Mouse (Mus musculus) embryonic stem cell, embryonic (primary cell): Measurements from ENCODE around the gene Wwox.

Experiments used
- CTCF ChIA-PET, 4 experiments: fragments of 300-600 bp in 2 of 4; fragments of 350-600 bp in 2 of 4; sonication (Branson Sonifier 250); formaldehyde crosslinking; loops; one replicate each; lab custom pipeline; 2022; ENCODE audit warnings: inconsistent platforms in 2 of 4; lab: Charles Lee
- POLR2A ChIA-PET, 4 experiments: fragments of 300-600 bp in 2 of 4; fragments of 350-600 bp in 2 of 4; sonication (Branson Sonifier 250); formaldehyde crosslinking; loops; one replicate each; lab custom pipeline; 2022; ENCODE audit warnings: antibody characterized with exemption in 4 of 4, inconsistent platforms in 1 of 4; lab: Charles Lee

The Wwox gene

GRCm38 (mm10) chr8:115377321-115377720 lies 937.9 kb downstream of the Wwox start:
- ChIA-PET CTCF (no interaction called here), POLR2A (no interaction called here)

GRCm38 (mm10) chr8:115380017-115380416 lies 940.6 kb downstream of the Wwox start:
- ChIA-PET CTCF (no interaction called here), POLR2A (no interaction called here)

- ChIA-PET POLR2A (interaction anchor here in 2 of 4 experiments (0.6 to 0.7 kb wide), 2 partner anchors 88 to 854 kb away, joined by 3 read pairs; no protein-coding TSS in a partner anchor), CTCF (interaction anchor here in 1 of 4 experiments (0.6 kb wide), 1 partner anchor 1013 kb away, joined by 3 read pairs; no protein-coding TSS in a partner anchor)
Measured at GRCm38 (mm10) chr8:115390921-115391504, 951.6 kb downstream of the Wwox start.

- POLR2A ChIA-PET: no interaction called here
- CTCF ChIA-PET: no interaction called here
Measured at GRCm38 (mm10) chr8:115395840-115396239, 956.4 kb downstream of the Wwox start.

- ChIA-PET POLR2A (no interaction called here), CTCF (no interaction called here)
Measured at GRCm38 (mm10) chr8:115397981-115398380, 958.5 kb downstream of the Wwox start.

GRCm38 (mm10) chr8:115400013-115400720 lies 960.7 kb downstream of the Wwox start:
- CTCF ChIA-PET: no interaction called here

More at GRCm38 (mm10) chr8:115400013-115400720, 960.7 kb downstream of the Wwox start:
- POLR2A ChIA-PET: interaction anchor here in 1 of 4 experiments (1.1 kb wide), 1 partner anchor 8 kb away, joined by 4 read pairs; no protein-coding TSS in a partner anchor
